Mouse (Mus musculus) lung, postnatal 4 days (tissue): ENCODE data around the gene Ric1.

Experiments used
- DNase-seq, 2 experiments: peaks; one replicate each; pipeline ENCODE4 v3.0.0; 2021

The Ric1 gene

DNA sequence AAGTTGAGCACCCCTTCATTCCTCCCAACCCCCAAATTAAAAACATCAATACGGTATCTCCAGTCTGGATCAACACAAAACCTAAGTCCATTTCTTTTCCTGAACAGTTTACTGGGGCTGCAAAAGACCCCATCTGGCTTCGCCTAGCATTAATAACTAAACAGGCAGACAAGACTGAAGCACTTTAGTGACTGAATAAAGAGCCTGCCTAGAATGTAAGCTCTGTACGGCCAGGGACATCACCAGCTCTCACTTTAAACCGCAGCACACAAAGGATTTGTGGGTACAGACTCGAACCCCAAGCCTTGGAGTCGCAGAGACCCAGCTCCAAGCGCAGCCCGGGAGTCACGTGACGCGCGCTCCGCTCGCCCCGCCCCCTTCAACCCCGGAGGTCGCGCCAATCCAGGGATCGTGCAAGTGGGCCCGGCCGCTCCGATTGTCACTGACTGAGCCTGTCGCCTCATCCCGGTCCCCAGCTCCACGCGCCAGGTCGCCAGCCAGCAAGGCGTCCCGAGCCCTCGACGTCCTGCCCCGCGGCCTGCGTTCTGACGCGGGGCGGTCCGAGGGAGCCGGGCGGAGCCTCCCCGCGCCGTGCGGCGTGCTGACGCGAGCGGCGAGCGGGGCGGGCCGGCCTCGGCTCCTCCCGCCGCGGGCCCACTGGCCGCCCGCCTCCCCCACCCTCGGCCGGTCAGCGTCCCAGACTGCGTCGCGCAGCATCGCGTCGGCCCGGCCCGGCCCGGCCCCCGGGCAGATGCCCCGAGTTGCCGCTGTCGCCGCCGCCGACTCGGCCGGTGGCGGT lies at the start of gene Ric1:
Ric1 (plus strand) TSS at position 646 of the 799 bp plus-strand sequence.
- peak; percentile 91 to 96 for DNase-seq

DNA sequence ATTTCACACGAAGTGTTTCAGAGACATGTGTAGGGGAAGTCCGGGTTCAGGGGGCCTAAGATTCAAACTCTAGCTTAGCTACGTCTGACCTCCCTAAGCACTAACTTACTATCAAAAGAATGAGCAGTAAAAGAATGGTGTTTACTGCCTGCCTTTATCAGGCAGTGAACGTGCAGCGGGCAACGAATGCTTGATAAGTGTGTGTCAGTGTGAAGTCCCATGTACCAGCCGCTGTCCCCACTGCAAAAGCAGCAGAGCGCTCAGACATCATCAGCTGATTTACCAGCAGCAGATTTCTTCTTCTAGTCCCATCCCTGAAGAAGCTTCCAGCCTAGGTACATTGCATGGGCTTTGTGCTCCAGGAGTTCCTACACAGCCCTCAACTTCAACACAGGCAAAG lies 49.7 kb upstream of the Ric1 start:
- no peak for DNase-seq

DNA sequence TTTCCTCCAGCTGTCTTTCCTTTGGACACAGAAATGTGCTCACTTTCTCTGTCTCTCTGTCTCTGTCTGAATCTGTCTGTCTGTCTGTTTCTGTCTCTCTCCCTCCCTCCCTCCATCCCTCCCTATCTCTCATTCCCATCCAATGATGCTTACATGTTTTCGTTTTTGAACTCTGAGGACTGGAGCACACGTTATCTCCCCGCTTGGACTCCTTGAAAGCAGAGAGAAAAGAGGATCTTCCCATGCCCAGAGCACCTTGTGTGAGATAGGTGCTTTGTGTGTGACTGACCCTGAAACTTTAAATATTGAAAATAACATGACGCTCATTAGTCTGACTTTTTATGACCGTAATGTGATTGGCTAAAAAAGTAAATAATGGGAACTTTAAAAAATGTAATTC lies 49.1 kb upstream of the Ric1 start:
- DNase-seq = no peak

DNA sequence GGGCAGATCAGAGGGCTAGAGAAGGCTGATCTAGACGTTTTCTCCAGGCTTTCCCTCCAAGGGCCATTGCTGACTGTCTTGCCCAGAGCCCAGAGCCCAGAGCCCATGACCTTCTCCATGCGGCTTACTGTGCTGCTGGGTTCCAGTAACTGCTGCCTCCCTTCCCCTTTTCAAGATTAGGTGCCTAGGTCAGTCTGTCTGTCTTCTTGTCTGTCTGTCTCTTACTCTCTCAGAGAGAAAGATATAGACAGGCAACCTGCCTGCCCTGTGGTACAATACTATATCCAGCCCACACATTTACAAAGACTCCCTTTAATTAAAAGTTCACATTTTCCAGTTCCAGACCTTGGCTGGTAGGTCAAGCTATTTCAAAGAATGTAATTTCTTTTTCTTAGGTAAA lies 47.3 kb upstream of the Ric1 start:
- no peak for DNase-seq

DNA sequence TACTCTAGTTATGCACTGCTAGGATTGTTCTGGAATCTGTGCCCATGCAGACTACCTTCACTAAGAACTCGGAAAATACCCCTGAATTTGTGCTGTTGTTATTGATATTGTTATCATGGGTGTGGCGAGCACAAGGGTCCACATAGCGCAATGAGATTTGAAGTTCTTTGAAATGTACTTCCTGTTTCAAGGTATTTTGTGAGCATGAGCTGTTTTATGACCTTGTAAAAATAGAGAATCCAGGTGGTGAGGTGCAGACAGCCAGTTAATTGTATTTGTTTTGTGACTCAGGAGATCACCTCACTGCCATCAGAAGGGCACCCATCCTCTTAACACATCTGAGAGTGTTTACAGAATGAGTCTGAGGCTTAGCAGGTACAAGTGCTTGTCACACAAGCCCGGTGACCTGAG lies 46.9 kb upstream of the Ric1 start:
- DNase-seq = no peak

DNA sequence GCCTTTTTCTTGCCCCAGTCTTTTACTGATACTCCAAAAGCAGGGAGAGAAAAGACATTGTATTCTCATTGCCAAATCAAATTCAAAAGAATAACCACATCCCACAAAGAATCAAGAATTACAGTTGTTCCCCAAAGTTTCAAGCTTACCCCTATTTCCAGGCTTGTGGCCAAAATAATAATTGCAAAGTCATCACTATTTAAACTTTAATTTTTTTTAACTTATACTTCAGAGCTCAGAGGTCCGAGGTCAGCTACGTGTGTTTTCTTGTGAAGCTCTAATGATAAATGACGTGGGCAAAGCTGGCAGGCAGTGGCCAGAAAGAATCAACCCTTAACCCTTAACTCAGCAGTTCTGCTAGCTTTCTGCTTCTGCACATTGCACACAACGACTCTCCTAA lies 43.5 kb upstream of the Ric1 start:
- no peak for DNase-seq

DNA sequence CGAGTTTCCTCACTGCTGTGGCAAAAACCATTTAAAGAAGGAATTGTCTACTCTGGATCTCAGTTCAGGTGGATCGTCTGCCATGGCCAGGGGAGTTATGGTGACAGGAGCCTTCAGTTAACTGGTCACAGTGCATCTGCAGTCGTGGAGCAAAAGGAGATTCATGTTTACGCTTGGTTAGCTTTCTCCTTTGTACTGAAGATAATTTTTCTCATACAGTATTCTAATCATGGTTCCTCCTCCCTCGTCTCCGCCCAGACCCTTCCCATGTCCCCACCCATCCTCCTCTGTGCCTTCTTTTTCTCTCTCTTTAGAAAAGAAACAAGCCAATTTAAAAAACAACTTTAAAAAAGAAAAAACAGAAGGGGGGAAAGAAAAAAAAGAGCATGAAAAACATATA lies 40.5 kb upstream of the Ric1 start:
- no peak for DNase-seq

DNA sequence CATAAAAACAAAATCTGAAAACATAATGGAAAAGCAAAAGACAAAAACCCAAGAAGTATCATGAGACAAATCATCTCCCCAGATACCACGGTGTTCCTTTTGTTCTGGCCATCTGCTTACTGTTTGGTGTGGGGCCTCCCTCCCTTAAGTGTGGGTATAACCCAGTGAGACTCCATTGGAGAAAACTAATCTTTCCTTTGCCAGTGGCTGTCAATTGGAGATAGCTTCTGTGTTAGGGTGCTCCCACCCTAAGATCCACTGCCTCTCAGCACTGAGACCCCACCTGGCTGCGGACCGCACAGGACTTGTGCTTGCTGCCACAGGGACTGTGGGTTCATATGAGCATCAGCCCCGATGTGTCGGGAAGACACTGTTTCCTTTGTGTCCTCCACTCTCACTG lies 39.9 kb upstream of the Ric1 start:
- DNase-seq = no peak

DNA sequence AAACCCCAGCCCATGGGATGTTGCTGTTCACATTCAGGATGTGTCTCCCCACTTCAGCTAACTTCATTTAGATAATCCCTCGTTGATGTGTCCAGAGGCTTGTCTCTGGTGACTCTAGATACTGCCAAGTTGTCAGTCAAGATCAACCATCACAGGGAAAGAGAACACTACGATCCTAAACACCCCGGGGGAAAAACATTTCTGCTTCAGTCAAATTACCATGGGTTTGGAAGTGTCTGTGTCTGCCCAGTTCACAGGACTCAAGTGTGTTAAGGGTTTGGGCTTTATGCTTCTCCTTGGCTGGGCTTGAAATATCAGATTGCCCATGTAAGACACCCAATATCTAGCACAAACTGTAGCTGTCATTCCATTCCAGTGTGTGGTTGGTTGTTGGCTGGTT lies 39.4 kb upstream of the Ric1 start:
- DNase-seq = no peak

DNA sequence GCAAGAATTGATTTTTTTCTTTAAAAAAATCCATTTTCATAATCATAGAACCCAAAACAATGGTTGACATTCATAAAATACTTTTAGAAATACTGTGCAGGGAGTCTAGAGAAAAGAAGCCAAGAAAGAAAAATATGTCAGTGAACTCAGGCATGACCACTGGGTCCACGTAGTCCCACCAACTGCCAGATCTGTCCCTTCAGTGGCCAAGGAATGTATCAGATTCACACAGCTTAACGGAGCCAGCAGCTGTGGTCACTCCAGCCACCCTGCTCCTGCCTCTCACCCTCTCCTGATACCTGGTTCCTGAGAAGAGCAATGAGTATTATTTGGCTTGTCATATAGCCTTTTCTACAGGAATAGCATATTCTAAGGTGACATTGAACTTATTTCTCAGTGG lies 38.7 kb upstream of the Ric1 start:
- DNase-seq = no peak

DNA sequence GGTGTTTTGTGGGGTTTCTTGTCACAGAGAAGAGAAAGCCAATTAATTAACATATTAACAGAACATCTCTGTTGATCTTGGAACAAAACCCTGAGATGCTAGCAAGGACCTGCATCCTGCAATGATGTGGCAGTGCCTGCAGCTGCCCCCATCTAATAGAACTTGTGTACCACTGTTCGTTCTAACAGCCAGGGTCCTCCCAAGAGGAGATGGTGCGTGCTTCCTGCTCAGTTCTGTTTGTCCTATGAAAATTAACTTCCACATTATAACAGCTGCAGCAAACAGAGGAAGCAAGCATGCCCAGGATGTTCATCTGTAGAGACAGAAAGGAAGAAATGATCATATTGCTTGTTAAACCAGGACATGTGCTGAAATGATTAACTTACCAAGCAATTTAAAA lies 37.5 kb upstream of the Ric1 start:
- DNase-seq = no peak

DNA sequence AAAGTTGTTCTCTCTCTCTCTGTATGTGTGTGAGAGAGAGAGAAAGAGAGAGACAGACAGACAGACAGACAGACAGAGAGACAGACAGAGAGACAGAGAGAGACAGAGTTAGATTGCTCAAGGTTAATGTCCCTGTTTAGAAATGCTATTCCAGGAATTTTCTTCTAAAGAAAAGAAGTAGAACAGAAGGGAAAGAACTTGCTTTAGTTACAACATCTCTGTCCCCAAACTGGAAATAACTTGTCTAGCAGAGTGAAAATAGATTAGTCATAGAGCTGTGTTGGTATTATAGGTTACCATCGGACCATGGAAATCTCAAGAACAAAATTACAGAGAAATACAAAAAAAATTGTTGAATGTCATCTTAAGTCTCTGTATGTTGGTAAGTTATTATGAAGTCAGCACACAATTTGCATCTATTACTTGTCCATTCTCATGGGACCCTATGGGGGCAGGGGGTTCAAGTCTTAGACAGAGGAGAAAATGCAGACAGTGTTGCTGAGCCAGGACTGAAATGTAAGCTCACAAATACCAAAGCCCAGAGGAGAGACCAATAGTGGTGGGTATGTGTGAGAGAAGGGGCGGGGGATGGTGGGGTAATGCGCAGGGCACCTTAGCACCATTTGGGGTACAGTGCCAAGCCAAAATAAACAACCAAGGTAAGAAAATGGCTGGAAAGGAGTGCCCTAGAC lies 36.7 kb upstream of the Ric1 start:
- DNase-seq = no peak

DNA sequence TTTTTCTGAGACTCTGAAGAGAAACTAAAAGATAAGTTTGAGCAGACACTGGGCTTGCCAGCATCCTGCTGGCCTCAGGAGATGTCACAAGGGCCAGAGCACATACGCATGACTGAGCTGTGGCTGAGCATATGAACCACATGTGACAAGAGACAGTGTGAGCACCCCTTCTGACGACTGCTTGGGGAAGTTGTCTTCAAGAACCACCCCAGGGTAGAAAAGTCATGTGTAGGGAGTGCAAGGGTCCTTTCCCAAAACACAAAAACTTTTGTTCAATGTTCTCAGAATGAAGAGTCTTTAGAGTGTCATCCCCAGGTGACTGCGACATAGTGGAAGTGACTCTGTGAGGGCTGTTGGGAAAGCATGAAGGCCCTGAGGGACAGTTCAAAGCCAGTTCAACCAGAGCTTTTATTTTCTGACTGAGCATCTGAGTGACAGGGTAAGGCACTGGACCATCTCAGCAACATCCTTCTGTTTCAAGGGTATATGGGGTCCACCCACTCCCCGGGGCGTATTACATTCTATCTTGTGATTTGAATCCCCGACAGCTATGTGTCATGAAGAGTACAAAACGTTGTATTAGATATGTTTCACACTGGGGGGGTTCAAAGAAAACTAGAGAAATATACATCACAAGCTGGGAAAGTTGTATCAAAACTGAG lies 35.4 kb upstream of the Ric1 start:
- peak; percentile 37 to 50 for DNase-seq

DNA sequence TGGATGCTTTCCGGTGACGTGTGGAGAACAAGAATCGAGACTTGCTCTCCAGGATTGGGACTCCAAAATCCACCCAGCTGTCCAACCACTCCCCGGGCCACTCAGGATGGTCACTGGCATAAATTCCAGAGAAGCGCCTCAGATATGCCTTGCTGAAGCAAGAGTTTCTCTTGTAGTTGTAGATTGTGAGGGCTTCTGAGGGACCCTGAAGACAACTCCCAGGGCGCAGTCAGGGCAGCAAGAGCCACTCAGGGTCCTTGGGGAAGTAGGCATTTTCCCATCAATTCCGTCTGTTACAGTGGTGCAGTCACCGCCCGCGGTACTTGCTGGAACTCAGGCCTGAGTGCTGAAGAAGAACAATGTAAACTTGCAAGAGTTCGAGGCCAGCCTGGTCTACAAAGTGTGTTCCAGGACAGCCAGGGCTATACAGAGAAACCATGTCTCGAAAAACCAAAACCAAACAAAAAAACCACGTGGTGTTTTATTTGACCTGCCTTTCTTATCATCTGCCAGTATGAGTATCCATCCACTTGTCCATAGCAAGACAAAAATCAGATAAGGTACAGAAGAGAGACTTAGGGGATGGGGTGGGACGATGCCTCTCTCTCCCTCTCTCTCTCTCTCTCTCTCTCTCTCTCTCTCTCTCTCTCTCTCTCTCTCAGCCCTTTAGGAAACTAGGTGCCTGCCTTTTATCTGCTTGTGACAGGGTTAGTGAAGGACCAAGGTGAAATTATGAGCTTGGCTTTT lies 34.6 kb upstream of the Ric1 start:
- DNase-seq = no peak

DNA sequence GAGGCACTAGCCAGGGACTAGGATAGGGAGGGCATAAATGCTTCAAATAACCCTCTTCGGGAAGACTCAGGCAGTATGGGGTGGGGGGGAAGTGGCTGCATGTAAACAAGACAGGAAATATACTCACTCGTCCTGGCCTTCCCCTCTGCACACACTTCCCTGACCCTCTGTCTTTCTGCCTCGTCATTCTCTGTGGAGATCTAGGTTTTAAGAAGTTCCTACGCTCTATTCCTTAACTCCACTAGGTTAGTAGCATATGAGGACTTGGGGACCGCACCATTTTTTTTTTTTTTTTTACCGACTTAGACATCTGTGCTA lies 34.0 kb upstream of the Ric1 start:
- no peak for DNase-seq

DNA sequence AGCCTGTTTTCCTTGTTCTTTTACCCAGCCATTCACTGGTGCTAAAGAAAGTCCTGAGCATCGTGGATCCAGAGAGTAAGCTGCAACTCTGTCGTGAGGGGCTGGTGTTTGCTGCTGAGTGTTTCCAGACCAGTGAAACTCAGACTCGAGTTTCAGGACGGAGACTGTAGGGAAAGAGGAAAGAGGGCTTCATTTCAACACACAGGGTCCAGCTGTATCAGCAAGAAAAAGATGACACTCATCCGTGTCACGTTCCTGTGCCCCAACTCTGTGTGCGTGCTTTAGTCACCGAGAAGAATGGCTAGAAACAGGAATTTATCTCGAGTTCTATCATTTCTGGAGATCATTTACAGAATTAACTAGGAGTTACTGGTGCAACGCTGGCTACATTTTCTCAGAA lies 33.7 kb upstream of the Ric1 start:
- no peak for DNase-seq

DNA sequence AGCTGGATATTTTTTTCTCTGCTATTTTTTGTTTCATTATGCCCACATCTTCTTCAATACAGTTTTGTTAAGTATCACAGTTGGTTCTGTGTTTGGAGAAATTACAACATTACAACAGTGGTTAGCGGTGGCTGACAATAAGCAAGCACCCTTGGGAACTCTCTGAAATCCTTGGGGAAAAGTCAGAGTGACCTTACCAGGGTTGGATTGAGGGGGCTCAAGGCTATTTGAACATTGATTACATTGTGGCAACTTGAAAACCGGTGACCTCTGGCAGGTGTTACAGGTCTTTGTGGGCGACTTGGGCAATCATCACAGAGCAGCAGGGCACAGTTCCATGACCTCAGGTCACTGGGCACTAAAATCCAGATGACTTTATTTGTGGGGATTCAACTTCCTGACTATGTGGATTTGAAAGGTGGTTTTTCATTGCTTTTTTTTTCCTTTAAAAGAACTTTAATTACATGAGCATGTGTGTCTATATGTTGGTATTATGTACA lies 32.2 kb upstream of the Ric1 start:
- no peak for DNase-seq

DNA sequence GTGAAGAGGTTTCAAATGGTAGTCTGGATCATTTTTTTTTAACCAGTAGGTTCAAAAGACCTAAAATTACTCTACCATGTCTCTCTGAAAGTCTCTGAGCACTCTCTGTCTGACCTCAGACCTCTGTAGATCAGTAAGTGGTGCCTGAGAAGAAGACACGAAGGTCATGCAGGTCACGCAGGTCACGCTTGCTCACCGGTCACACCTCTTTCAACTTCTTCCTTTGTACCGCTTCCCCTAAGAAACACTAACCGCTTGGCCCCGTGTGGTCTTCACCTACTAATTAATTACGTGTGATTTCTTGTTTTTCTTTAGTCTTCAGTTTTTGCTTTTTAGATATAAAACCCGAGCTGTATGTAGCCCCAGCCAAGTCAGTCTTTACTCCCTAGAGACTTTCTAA lies 30.6 kb upstream of the Ric1 start:
- DNase-seq = no peak

DNA sequence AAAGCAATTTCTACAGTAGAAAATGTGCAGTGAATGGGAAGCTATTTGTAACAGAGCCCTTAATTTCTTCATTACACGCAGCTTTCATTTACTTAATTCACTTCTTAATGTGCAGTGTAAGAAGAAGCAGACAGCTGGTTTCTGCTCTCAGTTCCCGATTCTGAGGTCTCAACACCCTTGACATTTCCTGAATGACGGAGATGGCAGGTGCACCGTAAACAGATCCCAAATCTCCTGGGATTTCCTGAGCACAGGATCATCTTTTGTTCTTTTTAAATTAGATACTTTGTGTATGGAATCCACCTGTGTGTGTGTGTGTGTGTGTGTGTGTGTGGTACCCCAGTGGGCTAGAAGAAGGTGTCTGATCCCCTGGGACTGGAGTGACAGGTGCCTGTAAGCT lies 27.6 kb upstream of the Ric1 start:
- no peak for DNase-seq

DNA sequence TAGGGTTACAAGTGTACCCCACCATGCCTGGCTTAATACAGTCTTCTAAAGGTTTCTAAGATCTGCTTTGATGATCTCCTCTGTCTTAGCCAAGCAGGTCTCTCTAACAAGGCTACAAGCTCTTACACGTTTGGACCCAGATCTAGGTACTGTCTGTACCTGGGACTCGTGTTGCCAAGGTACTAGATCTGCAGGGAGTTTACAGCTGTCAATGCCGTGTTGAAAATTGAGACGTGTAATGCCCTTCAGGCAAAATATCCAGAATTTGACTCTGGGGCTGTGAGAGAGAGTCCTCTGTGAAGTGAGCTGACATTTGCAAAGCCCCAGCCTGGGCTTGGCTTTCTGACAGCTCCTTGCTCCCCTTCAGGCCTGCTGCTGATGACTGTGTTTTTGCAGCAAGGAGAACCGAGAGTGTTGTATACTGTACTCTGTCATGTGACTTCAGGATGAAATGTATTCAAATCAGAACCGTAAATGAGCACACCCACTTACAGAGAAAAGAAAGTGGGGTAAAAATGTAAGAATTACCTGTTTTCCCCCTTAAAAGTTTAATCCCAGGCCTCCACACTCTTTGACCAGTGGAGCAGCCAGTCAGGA lies 26.0 kb upstream of the Ric1 start:
- DNase-seq = peak in 1 of 2 experiments; percentile 18

DNA sequence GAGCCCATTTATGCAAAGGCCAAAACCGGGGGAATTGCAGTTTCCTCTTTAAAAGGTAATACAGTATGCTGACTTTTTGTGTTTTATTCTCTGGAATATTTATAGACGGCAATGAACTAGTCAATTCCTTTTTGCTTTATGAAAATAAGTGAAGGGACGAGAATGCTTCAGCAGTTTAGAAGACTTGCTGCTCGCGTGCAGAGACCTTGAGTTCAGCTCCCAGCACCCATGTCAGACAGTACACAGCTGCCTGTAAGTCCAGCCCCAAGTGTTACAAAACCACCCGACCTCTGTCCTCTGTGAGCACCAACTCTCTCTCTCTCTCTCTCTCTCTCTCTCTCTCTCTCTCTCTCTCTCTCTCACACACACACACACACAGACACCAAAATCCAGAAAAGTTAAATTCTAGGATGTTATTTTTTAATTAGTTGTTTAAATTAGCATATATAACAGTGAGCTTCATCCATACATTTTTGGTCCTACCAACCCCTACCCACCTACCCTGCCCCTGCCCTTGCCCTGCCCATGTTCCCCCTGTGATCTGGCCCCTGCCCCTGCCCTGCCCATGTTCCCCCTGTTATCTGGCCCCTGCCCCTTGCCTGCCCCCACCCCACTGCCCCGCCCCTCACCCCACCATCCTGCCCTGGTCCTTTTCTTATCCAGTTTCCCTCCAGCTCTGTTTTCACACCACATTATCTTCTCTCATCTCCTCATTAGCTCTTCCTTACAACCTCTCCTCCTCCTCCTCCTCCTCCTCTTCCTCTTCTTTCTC lies 25.1 kb upstream of the Ric1 start:
- DNase-seq = no peak

DNA sequence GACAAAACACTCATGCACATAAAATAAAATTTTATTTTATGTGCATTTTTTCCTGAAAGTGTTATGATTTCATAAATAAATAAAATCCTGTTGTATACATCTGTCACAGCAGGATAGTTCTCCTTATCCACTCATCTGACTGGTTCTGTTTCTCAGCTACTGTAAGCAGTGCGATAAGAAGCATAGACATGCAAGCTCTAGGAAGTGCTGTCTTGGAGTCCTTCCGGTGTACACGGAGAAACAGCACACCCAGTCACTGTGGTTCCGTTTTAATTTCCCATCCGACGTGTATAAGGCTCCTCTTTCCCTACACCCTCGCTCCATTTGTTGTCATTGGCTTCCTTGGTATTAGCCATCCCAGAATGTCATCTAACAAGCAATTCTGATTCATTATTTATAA lies 24.2 kb upstream of the Ric1 start:
- no peak for DNase-seq
